Mouse (Mus musculus) heart, postnatal 0 days (tissue): Measurements from ENCODE around the gene Olfr718-ps1. TPM values are rescaled to one million over a fixed set of nuclear protein-coding genes. Genes with fewer than 3 reads are reported as not detected.

Experiments used
- ATAC-seq: fragments of 200-750 bp; cut with Nextera tagmentation; 2 replicates; pipeline ENCODE4 v1.8.0; 2017; ENCODE audit warnings: low read depth, moderate number of reproducible peaks, moderate library complexity; ENCODE audit not compliant: insufficient read depth
- DNase-seq: peaks from one replicate; pipeline ENCODE4 v3.0.0-alpha.2; 2016; ENCODE audit warnings: low spot score
- H3K27ac ChIP-seq: fragments of 300-500 bp; sonication (generic); 2 replicates; pipeline ENCODE4 v1.5.1; 2014; ENCODE audit warnings: low read depth, mild to moderate bottlenecking
- H3K27me3 ChIP-seq: fragments of 300-500 bp; sonication (generic); 2 replicates; pipeline ENCODE4 v1.6.1; 2014; ENCODE audit warnings: low read length, mixed read lengths; ENCODE audit not compliant: control insufficient read depth, insufficient read depth
- H3K36me3 ChIP-seq: fragments of 300-500 bp; sonication (generic); replicated peaks from 2 replicates; pipeline ENCODE4 v1.6.1; 2014; ENCODE audit warnings: low read length, mixed read lengths; ENCODE audit not compliant: control insufficient read depth, insufficient read depth
- H3K4me1 ChIP-seq: fragments of 300-500 bp; sonication (generic); 2 replicates; pipeline ENCODE4 v1.6.1; 2014; ENCODE audit warnings: antibody characterized with exemption; ENCODE audit not compliant: control insufficient read depth, insufficient read depth
- H3K4me2 ChIP-seq: fragments of 300-500 bp; sonication (generic); 2 replicates; pipeline ENCODE4 v1.6.1; 2014; ENCODE audit warnings: low read depth, mild to moderate bottlenecking, low read length, moderate library complexity
- H3K4me3 ChIP-seq: fragments of 300-500 bp; sonication (generic); 2 replicates; pipeline ENCODE4 v1.5.1; 2014; ENCODE audit warnings: low read depth, low read length
- H3K9ac ChIP-seq: fragments of 300-500 bp; sonication (generic); replicated peaks from 2 replicates; pipeline ENCODE4 v1.6.1; 2014; ENCODE audit warnings: low read depth, low read length, mixed read lengths
- H3K9me3 ChIP-seq: fragments of 300-500 bp; sonication (generic); replicated peaks from 2 replicates; pipeline ENCODE4 v1.6.1; 2016; ENCODE audit warnings: low read length; ENCODE audit not compliant: control insufficient read depth
- CTCF ChIP-seq: IDR thresholded peaks from 2 replicates; pipeline ENCODE4 v1.5.1; 2016; ENCODE audit warnings: antibody characterized with exemption, control low read depth, low read depth
- EP300 ChIP-seq: IDR thresholded peaks from 2 replicates; pipeline ENCODE4 v1.6.1; 2016; ENCODE audit warnings: antibody characterized with exemption, low read depth
- WGBS: fragments of 180-500 bp; shearing (Covaris S2); extraction: QIAGEN DNeasy Blood & Tissue Kit; methylation state at CpG from one replicate; pipeline ENCODE4 v1.1.7; 2014; 5-methylcytosine and 5-hydroxymethylcytosine counted together
- polyA plus RNA-seq: library from polyadenylated mRNA; unstranded; fragments of >200 nt; fragmentation: Nextera tagmentation; extraction: Ambion mirVana; gene quantifications from 2 replicates; pipeline ENCODE4 v1.2.1, GENCODE M21; 2015
- total RNA-seq: library from RNA; depleted of rRNA; stranded (reverse); fragments of >200 nt; gene quantifications from 2 replicates; pipeline ENCODE4 v1.2.3, GENCODE M21; 2014; ENCODE audit warnings: low replicate concordance

Gene Olfr718-ps1
- total and polyA plus RNA-seq, 2 experiments from 2014 or later, result not detected

- Histone ChIP-seq H3K4me2 (no peak overlapping the region), H3K4me1 (0 out of 2 replicates have a peak, but pooled peaks cover 3% of the 10 kb centered on the region), H3K9ac (no peak overlapping the region), H3K27me3 (no peaks in the 10 kb centered on the region), H3K9me3 (no peaks in the 10 kb centered on the region; the same call in 1 of the 2 replicates), H3K4me3 (no peak overlapping the region), H3K27ac (no peak overlapping the region), H3K36me3 (no peaks in the 10 kb centered on the region)
- DNase-seq (peak; percentile 48), ATAC-seq (no peak)
- 46% methylated on average over 8 of the region's 8 CpGs for WGBS
- no peak for TF ChIP-seq EP300
- TF ChIP-seq CTCF, result no peak
These were observed 19.5 kb downstream of the Olfr718-ps1 start for GRCm38 (mm10) chr5:143127837-143128236.

GRCm38 (mm10) chr5:143126908-143127307, 20.5 kb downstream of the Olfr718-ps1 start:
- no peaks in the 10 kb centered on the region; the same call in 1 of the 2 replicates for H3K9me3 ChIP-seq
- no peaks in the 10 kb centered on the region for H3K27me3 ChIP-seq
- H3K4me1 ChIP-seq, result 0 out of 2 replicates have a peak, but pooled peaks cover 3% of the 10 kb centered on the region
- 65% methylated on average over 4 of the region's 4 CpGs for WGBS
- H3K36me3 ChIP-seq, result no peaks in the 10 kb centered on the region
- no peak overlapping the region for H3K9ac ChIP-seq
- H3K4me3 ChIP-seq, result no peak overlapping the region
- no peak for ATAC-seq
- H3K4me2 ChIP-seq, result no peak overlapping the region
- no peak for DNase-seq
- H3K27ac ChIP-seq, result no peak overlapping the region
- TF ChIP-seq EP300 (no peak), CTCF (no peak)

GRCm38 (mm10) chr5:143126089-143126488, 21.3 kb downstream of the Olfr718-ps1 start:
- no peaks in the 10 kb centered on the region for H3K27me3 ChIP-seq
- no peak for TF ChIP-seq CTCF
- no peak for TF ChIP-seq EP300
- H3K4me3 ChIP-seq, result no peak overlapping the region
- H3K4me1 ChIP-seq, result 0 out of 2 replicates have a peak, but pooled peaks cover 3% of the 10 kb centered on the region
- ATAC-seq, result no peak
- H3K27ac ChIP-seq, result no peak overlapping the region
- no peaks in the 10 kb centered on the region for H3K36me3 ChIP-seq
- WGBS, result 91% methylated on average over 9 of the region's 9 CpGs
- H3K9me3 ChIP-seq, result no peaks in the 10 kb centered on the region; the same call in 1 of the 2 replicates
- H3K9ac ChIP-seq, result no peak overlapping the region
- H3K4me2 ChIP-seq, result no peak overlapping the region
- DNase-seq, result no peak

GRCm38 (mm10) chr5:143125601-143126000, 21.8 kb downstream of the Olfr718-ps1 start:
- no peak overlapping the region for H3K9ac ChIP-seq
- DNase-seq, result no peak
- 0 out of 2 replicates have a peak, but pooled peaks cover 3% of the 10 kb centered on the region for H3K4me1 ChIP-seq
- no peaks in the 10 kb centered on the region for H3K27me3 ChIP-seq
- WGBS, result 69% methylated on average over 7 of the region's 7 CpGs
- TF ChIP-seq EP300 (no peak), CTCF (no peak)
- no peak overlapping the region for H3K4me3 ChIP-seq
- H3K9me3 ChIP-seq, result no peaks in the 10 kb centered on the region; the same call in 1 of the 2 replicates
- no peak overlapping the region for H3K4me2 ChIP-seq
- H3K36me3 ChIP-seq, result no peaks in the 10 kb centered on the region
- no peak overlapping the region for H3K27ac ChIP-seq
- no peak for ATAC-seq

- no peaks in the 10 kb centered on the region for H3K36me3 ChIP-seq
- no peak overlapping the region for H3K27ac ChIP-seq
- WGBS, result 80% methylated on average over 4 of the region's 4 CpGs
- DNase-seq (no peak), ATAC-seq (no peak)
- H3K4me1 ChIP-seq, result 0 out of 2 replicates have a peak, but pooled peaks cover 3% of the 10 kb centered on the region
- H3K9ac ChIP-seq, result no peak overlapping the region
- H3K27me3 ChIP-seq, result no peaks in the 10 kb centered on the region
- no peaks in the 10 kb centered on the region; the same call in 1 of the 2 replicates for H3K9me3 ChIP-seq
- H3K4me3 ChIP-seq, result no peak overlapping the region
- no peak overlapping the region for H3K4me2 ChIP-seq
- TF ChIP-seq CTCF, result no peak
- no peak for TF ChIP-seq EP300
These were observed 22.5 kb downstream of the Olfr718-ps1 start for GRCm38 (mm10) chr5:143124805-143125378.

- Histone ChIP-seq H3K36me3 (no peaks in the 10 kb centered on the region), H3K4me3 (no peak overlapping the region), H3K4me2 (no peak overlapping the region), H3K4me1 (0 out of 2 replicates have a peak, but pooled peaks cover 3% of the 10 kb centered on the region), H3K9me3 (no peaks in the 10 kb centered on the region), H3K27me3 (no peaks in the 10 kb centered on the region), H3K27ac (no peak overlapping the region), H3K9ac (no peak overlapping the region)
- TF ChIP-seq EP300 (no peak), CTCF (no peak)
- ATAC-seq, result no peak
- DNase-seq, result no peak
- 32% methylated on average over 1 of the region's 1 CpGs for WGBS
These were observed 24.7 kb downstream of the Olfr718-ps1 start for GRCm38 (mm10) chr5:143122673-143123072.
